Mouse (Mus musculus): ENCODE data around the gene Clpsl2. TPM values are rescaled to one million over a fixed set of nuclear protein-coding genes. Genes with fewer than 3 reads are reported as not detected.
"Not testable (repeated sequence)": the region's sequence is repeated elsewhere in the genome, so short reads cannot be mapped to it uniquely, and the experiment has no call there.

Gene Clpsl2
- polyA plus RNA-seq, 1 experiment, result not detected

DNA sequence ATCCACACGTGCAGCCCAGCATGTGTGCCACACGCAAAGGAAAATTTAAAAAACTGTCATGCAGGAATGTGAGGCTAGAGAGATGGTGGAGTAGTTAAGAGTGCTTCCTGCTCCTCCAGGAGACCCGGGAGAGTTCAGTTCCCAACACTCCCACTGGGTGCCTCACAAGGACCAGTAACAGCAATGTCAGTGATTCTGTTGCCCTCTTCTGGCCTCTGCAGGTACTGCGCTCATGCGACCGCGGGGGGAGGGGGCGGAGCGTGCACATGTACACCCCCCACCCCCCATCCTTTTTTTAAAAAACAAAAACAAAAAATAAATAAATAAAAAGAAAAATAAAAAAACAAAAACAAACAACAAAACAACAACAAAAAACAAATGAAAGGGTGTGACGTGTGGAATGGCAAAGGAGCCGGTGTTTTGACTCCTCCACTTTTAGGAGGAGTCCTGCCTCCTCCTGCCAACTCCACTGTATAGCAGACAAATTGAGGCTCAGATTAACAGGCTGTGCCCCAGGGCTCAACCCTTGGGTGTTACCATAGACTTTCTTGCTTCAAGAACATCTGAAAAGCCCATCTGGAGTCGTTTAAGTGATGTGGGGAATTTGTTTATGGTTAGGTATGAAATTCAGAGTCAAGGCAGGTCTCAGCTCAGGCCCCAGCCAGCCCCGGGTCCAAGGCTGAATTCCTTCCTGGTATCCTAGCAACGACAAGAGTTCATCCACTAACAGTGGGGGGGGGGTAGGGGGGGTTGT, 4.0 kb downstream of the Clpsl2 start:
- TF ChIP-seq CTCF (IDR thresholded peaks at IDR 0.05; ENCODE audit: extremely low read depth, insufficient read depth, low read length) (peak; percentile 90), POLR2A (IDR thresholded peaks at IDR 0.05; ENCODE audit: extremely low read depth, insufficient read depth, low read length) (no peak)
- H3K27ac ChIP-seq (ENCODE audit: insufficient read depth, low read length), result no peak overlapping the region
- H3K4me1 ChIP-seq (ENCODE audit: control insufficient read depth, insufficient read depth, low read length), result no peaks in the 10 kb centered on the region
- no peak overlapping the region for H3K4me3 ChIP-seq (ENCODE audit: insufficient read depth, low read length)

DNA sequence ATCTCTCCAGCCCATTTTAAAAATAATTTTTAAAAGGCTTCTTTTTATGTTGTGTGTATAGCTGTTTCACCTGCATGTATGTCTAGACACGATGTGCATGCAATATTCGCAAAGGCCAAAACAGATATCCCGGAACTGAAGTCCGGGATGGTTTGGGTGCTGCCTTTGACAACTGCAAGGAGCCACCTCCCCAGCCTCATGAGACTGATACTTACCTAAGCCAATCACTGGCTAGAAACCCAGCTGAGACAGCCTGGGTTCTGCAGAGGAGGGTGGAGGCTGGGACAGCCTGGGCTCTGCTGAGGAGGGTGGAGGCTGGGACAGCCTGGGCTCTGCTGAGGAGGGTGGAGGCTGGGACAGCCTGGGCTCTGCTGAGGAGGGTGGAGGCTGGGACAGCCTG, 4.8 kb downstream of the Clpsl2 start:
- not testable (repeated sequence) for H3K4me1 ChIP-seq (ENCODE audit: control insufficient read depth, insufficient read depth, low read length); H3K4me3 ChIP-seq (ENCODE audit: insufficient read depth, low read length); H3K27ac ChIP-seq (ENCODE audit: insufficient read depth, low read length)

DNA sequence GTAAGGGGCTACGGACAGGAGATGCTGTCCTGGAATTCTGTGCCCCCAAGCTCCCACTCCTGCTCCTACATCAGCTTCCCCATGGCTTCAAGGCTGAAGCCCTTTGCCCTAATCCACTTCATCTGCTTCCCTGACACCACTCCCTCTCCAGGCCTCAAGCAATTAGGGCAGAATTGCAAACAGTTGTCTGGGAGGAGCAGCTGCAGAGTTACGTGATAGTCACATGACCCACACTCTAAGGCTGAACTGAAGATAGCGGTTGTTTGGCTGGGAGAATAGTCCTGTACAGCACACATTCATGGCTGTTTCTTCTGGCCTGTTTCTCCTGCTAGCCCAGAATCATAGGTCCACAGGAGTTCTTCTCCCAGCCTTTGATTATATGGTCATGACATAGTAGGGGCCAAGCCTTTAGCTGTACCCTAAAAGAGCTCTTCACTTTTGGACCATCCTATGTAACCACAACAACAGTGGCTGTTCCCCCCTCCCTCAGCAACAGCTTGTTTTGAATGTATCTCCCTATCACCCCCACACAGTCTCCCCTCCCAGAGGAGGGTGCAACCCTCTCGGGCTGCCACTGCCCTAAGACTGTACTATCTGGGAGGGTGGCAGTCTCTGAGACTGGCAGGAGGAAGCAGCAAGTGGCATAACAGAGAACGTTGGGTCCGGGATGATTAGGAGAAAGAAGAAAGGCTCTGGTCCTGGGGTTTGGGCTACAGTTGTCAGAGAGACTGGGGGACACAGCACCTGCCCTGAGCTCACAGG, 7.6 kb downstream of the Clpsl2 start:
- no peak overlapping the region for H3K27ac ChIP-seq (ENCODE audit: insufficient read depth, low read length)

DNA sequence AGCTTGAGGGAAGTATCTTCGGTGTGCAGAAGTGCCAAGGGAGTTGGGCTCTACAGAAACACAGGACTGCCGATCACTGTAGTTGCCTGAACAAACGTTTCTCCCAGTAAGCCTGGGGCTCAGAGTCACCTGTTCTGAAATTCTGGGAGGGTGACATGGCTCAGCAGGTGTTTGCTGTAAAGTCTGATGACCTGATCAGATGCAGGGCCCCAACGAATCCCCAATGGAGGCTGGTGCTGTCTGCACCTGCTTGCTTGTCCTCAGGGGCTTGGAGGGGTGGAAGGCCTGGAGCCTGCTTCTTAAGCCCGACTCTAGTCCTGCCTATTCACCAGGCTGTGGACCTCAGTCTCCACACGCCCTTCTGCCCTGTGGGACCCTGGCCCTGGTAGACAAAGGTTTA, 8.6 kb downstream of the Clpsl2 start:
- Histone ChIP-seq H3K4me3 (ENCODE audit: insufficient read depth, low read length) (no peak overlapping the region), H3K27ac (ENCODE audit: insufficient read depth, low read length) (no peak overlapping the region), H3K4me1 (ENCODE audit: control insufficient read depth, insufficient read depth, low read length) (no peaks in the 10 kb centered on the region)
- TF ChIP-seq CTCF (IDR thresholded peaks at IDR 0.05; ENCODE audit: extremely low read depth, insufficient read depth, low read length) (no peak), POLR2A (IDR thresholded peaks at IDR 0.05; ENCODE audit: extremely low read depth, insufficient read depth, low read length) (no peak)

More for the DNA sequence above, 7.6 kb downstream of the Clpsl2 start:
- H3K4me3 ChIP-seq (ENCODE audit: insufficient read depth, low read length), result no peak overlapping the region
- TF ChIP-seq CTCF (IDR thresholded peaks at IDR 0.05; ENCODE audit: extremely low read depth, insufficient read depth, low read length) (no peak), POLR2A (IDR thresholded peaks at IDR 0.05; ENCODE audit: extremely low read depth, insufficient read depth, low read length) (no peak)
- H3K4me1 ChIP-seq (ENCODE audit: control insufficient read depth, insufficient read depth, low read length), result no peaks in the 10 kb centered on the region

DNA sequence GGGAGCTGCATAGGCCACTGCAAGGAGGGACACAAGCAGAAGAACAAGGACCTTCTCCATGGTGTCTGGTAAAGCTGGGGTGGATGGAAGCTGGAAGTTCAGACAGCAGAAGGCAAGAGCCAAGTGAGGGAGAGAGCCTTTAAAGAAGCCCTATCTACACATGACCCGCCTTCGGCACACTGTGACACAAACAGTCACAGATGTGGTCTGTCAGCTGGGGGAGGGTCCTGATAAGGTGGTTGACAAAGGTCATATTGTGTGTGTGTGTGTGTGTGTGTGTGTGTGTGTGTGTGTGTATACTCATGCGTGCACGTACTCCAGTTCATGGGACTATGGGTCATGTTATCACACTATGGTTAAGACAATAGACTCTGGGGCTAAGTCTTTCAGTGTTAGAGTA, 11.4 kb downstream of the Clpsl2 start, which contains the start of gene Clps:
Gene Clps, minus strand, starts transcription at position 169 of the 400 bp plus-strand sequence.
- TF ChIP-seq POLR2A (IDR thresholded peaks at IDR 0.05; ENCODE audit: extremely low read depth, insufficient read depth, low read length) (no peak), CTCF (IDR thresholded peaks at IDR 0.05; ENCODE audit: extremely low read depth, insufficient read depth, low read length) (no peak)
- H3K27ac ChIP-seq (ENCODE audit: insufficient read depth, low read length), result no peak within 1 kb of the TSS
- H3K4me3 ChIP-seq (ENCODE audit: insufficient read depth, low read length), result no peak within 1 kb of the TSS
- no peaks in the 10 kb centered on the region for H3K4me1 ChIP-seq (ENCODE audit: control insufficient read depth, insufficient read depth, low read length)

DNA sequence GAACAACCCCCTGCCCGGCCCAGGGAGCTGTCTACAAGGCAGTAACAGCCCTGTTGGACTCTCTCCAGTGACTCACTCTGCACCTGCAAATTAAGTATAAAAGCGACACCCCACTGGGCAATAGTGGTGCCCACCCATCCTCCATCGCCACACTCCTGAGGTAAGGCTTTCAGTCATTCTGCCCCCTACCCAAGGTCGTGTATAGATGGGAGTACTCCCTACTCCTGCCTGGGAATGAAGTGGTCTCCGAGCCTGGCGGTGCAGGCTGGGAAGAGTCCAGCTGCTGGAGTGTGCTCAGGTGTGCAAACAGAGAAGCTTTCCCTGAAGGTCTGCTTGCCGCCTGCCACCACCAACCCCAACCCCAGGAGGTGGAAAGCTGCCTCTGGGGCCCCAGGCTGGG, 12.4 kb downstream of the Clpsl2 start:
- no peak for TF ChIP-seq CTCF (IDR thresholded peaks at IDR 0.05; ENCODE audit: extremely low read depth, insufficient read depth, low read length)
- TF ChIP-seq POLR2A (IDR thresholded peaks at IDR 0.05; ENCODE audit: extremely low read depth, insufficient read depth, low read length), result no peak
- no peak overlapping the region for H3K27ac ChIP-seq (ENCODE audit: insufficient read depth, low read length)
- no peaks in the 10 kb centered on the region for H3K4me1 ChIP-seq (ENCODE audit: control insufficient read depth, insufficient read depth, low read length)
- H3K4me3 ChIP-seq (ENCODE audit: insufficient read depth, low read length), result no peak overlapping the region

DNA sequence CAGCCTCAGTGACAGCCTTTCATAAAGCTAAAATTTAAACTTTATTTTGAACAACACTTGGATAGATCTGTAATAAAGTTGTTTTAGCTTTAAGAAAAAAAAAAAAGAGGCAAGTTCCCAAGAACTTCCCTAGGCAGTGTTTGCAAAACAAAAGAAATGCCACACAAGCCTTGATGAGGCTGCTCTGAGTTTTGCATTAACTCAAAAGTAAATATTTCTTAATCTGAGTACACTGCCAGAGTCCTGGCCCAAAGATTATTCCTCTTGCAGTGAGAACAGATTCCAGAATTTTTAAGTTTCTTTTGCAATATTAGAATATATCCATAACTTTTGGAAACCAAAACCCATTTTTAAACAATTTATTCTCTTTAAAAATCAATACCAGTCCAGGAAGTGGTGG, 16.0 kb downstream of the Clpsl2 start:
- no peak overlapping the region for H3K27ac ChIP-seq (ENCODE audit: insufficient read depth, low read length)
- H3K4me3 ChIP-seq (ENCODE audit: insufficient read depth, low read length), result no peak overlapping the region
- H3K4me1 ChIP-seq (ENCODE audit: control insufficient read depth, insufficient read depth, low read length), result no peaks in the 10 kb centered on the region
- TF ChIP-seq CTCF (IDR thresholded peaks at IDR 0.05; ENCODE audit: extremely low read depth, insufficient read depth, low read length), result no peak
- no peak for TF ChIP-seq POLR2A (IDR thresholded peaks at IDR 0.05; ENCODE audit: extremely low read depth, insufficient read depth, low read length)

DNA sequence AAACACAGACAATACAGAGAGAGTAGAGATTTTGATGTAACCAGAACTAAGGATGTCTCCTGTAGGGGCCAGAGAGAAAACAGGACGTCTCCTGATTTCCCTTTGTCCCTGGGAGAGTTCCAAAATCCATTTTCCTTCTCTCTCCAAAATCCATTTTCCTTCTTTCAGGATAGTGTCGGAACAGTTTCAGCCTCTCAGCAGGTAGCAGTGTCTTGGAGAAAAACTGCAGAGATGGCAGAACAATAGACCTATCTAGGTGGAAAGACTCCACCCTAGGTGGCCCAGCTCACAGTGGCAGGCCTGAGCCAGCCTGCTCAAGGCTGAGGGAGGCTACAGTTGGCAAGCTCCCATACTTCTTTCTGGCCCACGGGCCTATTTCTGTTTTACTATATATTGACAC, 18.3 kb downstream of the Clpsl2 start:
- Histone ChIP-seq H3K4me1 (ENCODE audit: control insufficient read depth, insufficient read depth, low read length) (no peaks in the 10 kb centered on the region), H3K27ac (ENCODE audit: insufficient read depth, low read length) (no peak overlapping the region), H3K4me3 (ENCODE audit: insufficient read depth, low read length) (no peak overlapping the region)
- TF ChIP-seq CTCF (IDR thresholded peaks at IDR 0.05; ENCODE audit: extremely low read depth, insufficient read depth, low read length), result no peak

DNA sequence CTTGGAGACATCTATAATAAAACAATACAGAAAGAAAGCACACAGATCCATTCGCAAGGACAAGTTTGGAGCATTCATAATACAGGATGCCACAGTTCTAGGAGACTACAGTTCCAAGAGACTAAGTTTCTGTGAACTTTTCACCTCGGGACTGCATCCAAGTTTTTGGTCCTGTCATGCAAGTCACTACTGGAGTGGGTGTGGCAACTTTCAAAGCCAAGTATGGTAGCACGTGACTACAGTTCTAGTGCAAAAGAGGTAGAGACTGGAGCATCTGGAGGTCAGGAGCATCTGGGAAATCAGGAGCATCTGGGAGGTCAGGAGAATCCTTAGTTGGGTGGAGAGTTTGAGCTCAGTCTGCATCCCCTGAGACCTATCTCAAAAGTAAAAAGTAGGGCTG, 22.7 kb downstream of the Clpsl2 start:
- no peak overlapping the region for H3K4me3 ChIP-seq (ENCODE audit: insufficient read depth, low read length)
- no peaks in the 10 kb centered on the region; the same call in 1 of the 2 replicates for H3K4me1 ChIP-seq (ENCODE audit: control insufficient read depth, insufficient read depth, low read length)
- H3K27ac ChIP-seq (ENCODE audit: insufficient read depth, low read length), result no peak overlapping the region
- no peak for TF ChIP-seq CTCF (IDR thresholded peaks at IDR 0.05; ENCODE audit: extremely low read depth, insufficient read depth, low read length)

DNA sequence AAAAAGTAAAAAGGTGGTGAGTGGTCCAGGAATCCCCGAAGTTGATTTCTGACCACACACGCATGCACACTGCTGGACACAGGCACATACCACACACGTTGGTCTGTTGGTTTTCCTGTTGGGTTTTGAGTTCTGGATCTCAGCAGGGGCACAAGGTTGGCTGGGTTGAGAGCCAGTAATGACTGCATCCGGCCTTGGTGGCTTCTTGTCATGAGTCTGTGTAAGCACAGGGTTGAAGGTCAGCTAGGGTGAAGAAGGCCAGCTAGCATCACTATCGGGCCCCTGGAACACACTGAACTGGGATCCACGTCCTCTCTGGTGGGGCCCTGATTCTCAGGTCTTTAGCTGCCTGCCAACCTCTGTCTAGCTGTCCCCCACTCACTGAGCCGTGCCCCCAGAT, 23.3 kb downstream of the Clpsl2 start:
- no peak overlapping the region for H3K27ac ChIP-seq (ENCODE audit: insufficient read depth, low read length)
- H3K4me1 ChIP-seq (ENCODE audit: control insufficient read depth, insufficient read depth, low read length), result no peaks in the 10 kb centered on the region; the same call in 1 of the 2 replicates
- TF ChIP-seq CTCF (IDR thresholded peaks at IDR 0.05; ENCODE audit: extremely low read depth, insufficient read depth, low read length), result no peak
- no peak for TF ChIP-seq POLR2A (IDR thresholded peaks at IDR 0.05; ENCODE audit: extremely low read depth, insufficient read depth, low read length)
- H3K4me3 ChIP-seq (ENCODE audit: insufficient read depth, low read length), result no peak overlapping the region
